Mouse (Mus musculus): ENCODE data around the gene 1700109H08Rik. TPM values are rescaled to one million over a fixed set of nuclear protein-coding genes. Genes with fewer than 3 reads are reported as not detected.

Gene 1700109H08Rik
- polyA plus RNA-seq, 1 experiment from 2014 or later, result 4.9 TPM

DNA sequence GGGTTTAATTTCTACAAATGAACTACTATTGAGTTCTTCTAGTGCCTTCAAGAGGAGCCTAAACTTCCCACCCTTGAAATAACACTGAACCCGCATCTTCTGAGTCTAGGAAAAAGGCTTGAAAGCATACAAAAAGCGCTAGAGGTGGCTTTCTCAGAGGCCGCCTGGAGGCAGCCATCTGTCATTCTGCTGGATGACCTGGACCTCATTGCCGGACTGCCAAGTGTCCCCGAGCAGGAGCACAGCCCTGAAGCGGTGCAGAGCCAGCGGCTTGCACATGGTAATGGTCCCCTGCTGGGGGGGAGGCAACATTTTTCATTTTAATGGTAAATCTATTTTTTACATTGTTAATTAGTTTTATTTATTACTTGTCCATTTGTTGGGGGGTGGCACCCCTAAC, 49.1 kb downstream of the 1700109H08Rik start:
- Histone ChIP-seq H3K9me3 (ENCODE audit: control insufficient read depth, low read length) (no peaks in the 10 kb centered on the region), H3K9ac (ENCODE audit: low read length) (no peak overlapping the region), H3K4me1 (replicated peaks; ENCODE audit: control insufficient read depth, insufficient read depth, low read length) (no peaks in the 10 kb centered on the region), H3K27me3 (ENCODE audit: control insufficient read depth, insufficient read depth, low read length) (no peaks in the 10 kb centered on the region), H3K4me3 (ENCODE audit: low read depth, low read length) (no peak overlapping the region), H3K27ac (ENCODE audit: low read depth, low read length) (no peak overlapping the region), H3K4me2 (ENCODE audit: low read depth, low read length, severe bottlenecking) (no peak overlapping the region), H3K36me3 (ENCODE audit: control insufficient read depth, insufficient read depth, low read length) (peaks cover 9% of the 10 kb centered on the region; the same call in 1 of the 2 replicates)
- WGBS, result 87% methylated on average over 7 of the region's 7 CpGs
- ATAC-seq (replicated peaks; ENCODE audit: low FRiP score) (no peak), DNase-seq (ENCODE audit: low spot score) (no peak)

GRCm38 (mm10) chr5:3630055-3630454, 58.7 kb downstream of the 1700109H08Rik start:
- Histone ChIP-seq H3K36me3 (ENCODE audit: control insufficient read depth, insufficient read depth, low read length) (no peaks in the 10 kb centered on the region), H3K27me3 (ENCODE audit: control insufficient read depth, insufficient read depth, low read length) (no peaks in the 10 kb centered on the region), H3K9ac (ENCODE audit: low read length) (no peak overlapping the region), H3K4me3 (ENCODE audit: low read depth, low read length) (no peak overlapping the region), H3K9me3 (ENCODE audit: control insufficient read depth, low read length) (no peaks in the 10 kb centered on the region), H3K4me2 (ENCODE audit: low read depth, low read length, severe bottlenecking) (no peak overlapping the region), H3K27ac (ENCODE audit: low read depth, low read length) (no peak overlapping the region), H3K4me1 (replicated peaks; ENCODE audit: control insufficient read depth, insufficient read depth, low read length) (no peaks in the 10 kb centered on the region)
- no peak for ATAC-seq (replicated peaks; ENCODE audit: low FRiP score)
- DNase-seq (ENCODE audit: low spot score), result no peak
- 93% methylated on average over 5 of the region's 5 CpGs for WGBS

- Histone ChIP-seq H3K9me3 (ENCODE audit: control insufficient read depth, low read length) (no peaks in the 10 kb centered on the region), H3K9ac (ENCODE audit: low read length) (no peak overlapping the region), H3K36me3 (ENCODE audit: control insufficient read depth, insufficient read depth, low read length) (no peaks in the 10 kb centered on the region), H3K27me3 (ENCODE audit: control insufficient read depth, insufficient read depth, low read length) (no peaks in the 10 kb centered on the region), H3K27ac (ENCODE audit: low read depth, low read length) (no peak overlapping the region), H3K4me3 (ENCODE audit: low read depth, low read length) (no peak overlapping the region), H3K4me1 (replicated peaks; ENCODE audit: control insufficient read depth, insufficient read depth, low read length) (no peaks in the 10 kb centered on the region), H3K4me2 (ENCODE audit: low read depth, low read length, severe bottlenecking) (no peak overlapping the region)
- WGBS, result 66% methylated on average over 16 of the region's 16 CpGs
- DNase-seq (ENCODE audit: low spot score), result no peak
- no peak for ATAC-seq (replicated peaks; ENCODE audit: low FRiP score)
Measured at GRCm38 (mm10) chr5:3631512-3632271, 60.3 kb downstream of the 1700109H08Rik start.

DNA sequence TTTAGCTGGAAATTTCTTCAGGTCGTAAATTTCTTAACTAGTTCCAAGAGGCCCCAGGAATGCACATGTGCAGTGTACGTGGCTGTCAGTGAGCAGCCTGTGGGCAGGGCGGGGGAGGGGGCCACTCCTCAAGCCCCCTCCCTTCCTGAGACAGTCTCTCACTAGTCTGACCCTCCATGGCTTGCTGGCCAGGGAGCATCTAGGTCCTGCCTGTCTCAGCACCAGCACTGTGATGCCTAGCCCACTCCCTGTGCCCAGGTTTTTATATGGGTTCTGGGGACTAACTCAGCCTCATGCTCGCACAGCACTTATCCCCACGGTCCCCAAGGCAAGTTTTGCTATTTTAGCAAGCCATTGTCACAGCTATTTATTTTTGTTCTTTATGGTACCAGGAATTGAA, 60.9 kb downstream of the 1700109H08Rik start:
- ATAC-seq (replicated peaks; ENCODE audit: low FRiP score), result no peak
- no peak overlapping the region for H3K4me3 ChIP-seq (ENCODE audit: low read depth, low read length)
- no peak for DNase-seq (ENCODE audit: low spot score)
- H3K27me3 ChIP-seq (ENCODE audit: control insufficient read depth, insufficient read depth, low read length), result no peaks in the 10 kb centered on the region
- no peaks in the 10 kb centered on the region for H3K9me3 ChIP-seq (ENCODE audit: control insufficient read depth, low read length)
- no peaks in the 10 kb centered on the region for H3K36me3 ChIP-seq (ENCODE audit: control insufficient read depth, insufficient read depth, low read length)
- H3K4me1 ChIP-seq (replicated peaks; ENCODE audit: control insufficient read depth, insufficient read depth, low read length), result no peaks in the 10 kb centered on the region
- no peak overlapping the region for H3K27ac ChIP-seq (ENCODE audit: low read depth, low read length)
- H3K4me2 ChIP-seq (ENCODE audit: low read depth, low read length, severe bottlenecking), result no peak overlapping the region
- H3K9ac ChIP-seq (ENCODE audit: low read length), result no peak overlapping the region
- 85% methylated on average over 5 of the region's 5 CpGs for WGBS

DNA sequence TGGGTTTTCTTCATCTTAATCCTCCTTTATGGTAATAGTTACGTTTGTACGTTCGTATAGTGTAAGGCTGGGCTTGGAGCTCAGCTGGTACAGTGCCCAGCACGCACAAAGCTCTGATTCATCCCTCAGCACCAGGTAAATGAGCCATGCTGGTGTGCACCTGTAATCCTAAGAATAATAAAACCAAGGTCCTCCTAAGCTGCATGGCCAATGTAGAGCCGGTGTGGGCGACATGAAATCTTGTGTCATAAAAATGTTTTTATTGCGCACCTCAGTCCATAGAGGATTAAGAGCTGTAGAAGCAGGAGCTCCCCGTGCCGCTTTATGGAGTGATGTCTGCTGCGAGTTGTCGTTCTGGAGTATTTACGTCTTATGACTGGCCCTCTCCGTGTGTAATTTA, 61.9 kb downstream of the 1700109H08Rik start:
- no peak overlapping the region for H3K4me2 ChIP-seq (ENCODE audit: low read depth, low read length, severe bottlenecking)
- no peak overlapping the region for H3K9ac ChIP-seq (ENCODE audit: low read length)
- ATAC-seq (replicated peaks; ENCODE audit: low FRiP score) (no peak), DNase-seq (ENCODE audit: low spot score) (no peak)
- no peak overlapping the region for H3K4me3 ChIP-seq (ENCODE audit: low read depth, low read length)
- H3K4me1 ChIP-seq (replicated peaks; ENCODE audit: control insufficient read depth, insufficient read depth, low read length), result no peaks in the 10 kb centered on the region
- H3K36me3 ChIP-seq (ENCODE audit: control insufficient read depth, insufficient read depth, low read length), result no peaks in the 10 kb centered on the region
- H3K9me3 ChIP-seq (ENCODE audit: control insufficient read depth, low read length), result no peaks in the 10 kb centered on the region
- H3K27me3 ChIP-seq (ENCODE audit: control insufficient read depth, insufficient read depth, low read length), result no peaks in the 10 kb centered on the region
- 97% methylated on average over 13 of the region's 13 CpGs for WGBS
- H3K27ac ChIP-seq (ENCODE audit: low read depth, low read length), result no peak overlapping the region

- no peaks in the 10 kb centered on the region for H3K9me3 ChIP-seq (ENCODE audit: control insufficient read depth, low read length)
- no peaks in the 10 kb centered on the region for H3K36me3 ChIP-seq (ENCODE audit: control insufficient read depth, insufficient read depth, low read length)
- no peaks in the 10 kb centered on the region for H3K4me1 ChIP-seq (replicated peaks; ENCODE audit: control insufficient read depth, insufficient read depth, low read length)
- no peak for DNase-seq (ENCODE audit: low spot score)
- no peaks in the 10 kb centered on the region for H3K27me3 ChIP-seq (ENCODE audit: control insufficient read depth, insufficient read depth, low read length)
- no peak for ATAC-seq (replicated peaks; ENCODE audit: low FRiP score)
- H3K4me3 ChIP-seq (ENCODE audit: low read depth, low read length), result no peak overlapping the region
- no peak overlapping the region for H3K27ac ChIP-seq (ENCODE audit: low read depth, low read length)
- H3K4me2 ChIP-seq (ENCODE audit: low read depth, low read length, severe bottlenecking), result no peak overlapping the region
- H3K9ac ChIP-seq (ENCODE audit: low read length), result no peak overlapping the region
- 70% methylated on average over 4 of the region's 4 CpGs for WGBS
Measured at GRCm38 (mm10) chr5:3633951-3634350, 62.6 kb downstream of the 1700109H08Rik start.

Other genes with a start within 250 kb of the 1700109H08Rik start
- 21.3 and 24.5 TPM in 2 replicates for gene Cdk6, start 230.1 kb upstream of the 1700109H08Rik start, polyA plus RNA-seq (2014; fragmentation: Nextera tagmentation; extraction: Ambion mirVana)
- 37.9 and 43.7 TPM in 2 replicates for gene Fam133b, start 27.7 kb upstream of the 1700109H08Rik start, polyA plus RNA-seq (2014; fragmentation: Nextera tagmentation; extraction: Ambion mirVana)
- 14.0 and 16.6 TPM in 2 replicates for gene Pex1, start 24.5 kb downstream of the 1700109H08Rik start, polyA plus RNA-seq (2014; fragmentation: Nextera tagmentation; extraction: Ambion mirVana)
- gene Rbm48, start 25.0 kb downstream of the 1700109H08Rik start, polyA plus RNA-seq (2014; fragmentation: Nextera tagmentation; extraction: Ambion mirVana), result 14.3 and 15.9 TPM in 2 replicates
- gene Tmbim7, start 79.6 kb downstream of the 1700109H08Rik start, polyA plus RNA-seq (2014; fragmentation: Nextera tagmentation; extraction: Ambion mirVana), result not detected in 2 replicates
- gene Gatad1, start 85.6 kb downstream of the 1700109H08Rik start, polyA plus RNA-seq (2014; fragmentation: Nextera tagmentation; extraction: Ambion mirVana), result 75.4 and 79.5 TPM in 2 replicates
- 17.0 and 18.3 TPM in 2 replicates for gene Ankib1, start 231.4 kb downstream of the 1700109H08Rik start, polyA plus RNA-seq (2014; fragmentation: Nextera tagmentation; extraction: Ambion mirVana)
- 68.1 and 81.7 TPM in 2 replicates for gene Krit1, start 231.6 kb downstream of the 1700109H08Rik start, polyA plus RNA-seq (2014; fragmentation: Nextera tagmentation; extraction: Ambion mirVana)

Measured in forebrain, embryonic 11.5 days (tissue).